Mouse (Mus musculus) myocyte (in vitro differentiated cells): ENCODE measurements at regions not wholly inside any gene's neighbourhood (a gene's known extent, or its start where the extent isn't known, plus 50 kb on each side); places are given as distances from the start of the nearest gene placed in this dataset.

Experiments
- CEBPB ChIP-seq: IDR thresholded peaks from 2 replicates; pipeline ENCODE4 v1.6.1; 2011; ENCODE audit warnings: mild to moderate bottlenecking, moderate library complexity; ENCODE audit not compliant: poor library complexity, insufficient read depth, severe bottlenecking
- E2F4 ChIP-seq: IDR thresholded peaks from one replicate; pipeline ENCODE4 v1.6.1; 2011; ENCODE audit warnings: mild to moderate bottlenecking, control low read depth, moderate library complexity; ENCODE audit not compliant: insufficient read depth
- MAX ChIP-seq: IDR thresholded peaks from one replicate; pipeline ENCODE4 v1.6.1; 2011; ENCODE audit warnings: low read depth, mild to moderate bottlenecking, control low read depth
- POLR2A ChIP-seq: IDR thresholded peaks from one replicate; pipeline ENCODE4 v1.6.1; 2011; ENCODE audit warnings: low read depth, mild to moderate bottlenecking, control low read depth, moderate library complexity; ENCODE audit not compliant: insufficient read length
- POLR2AphosphoS2 ChIP-seq: IDR thresholded peaks from one replicate; pipeline ENCODE4 v1.6.1; 2011; ENCODE audit warnings: low read depth, control low read depth; ENCODE audit not compliant: insufficient read length
- SRF ChIP-seq: IDR thresholded peaks from one replicate; pipeline ENCODE4 v1.6.1; 2011; ENCODE audit warnings: low read depth; ENCODE audit not compliant: control insufficient read depth, insufficient read length
- TCF12 ChIP-seq: IDR thresholded peaks from one replicate; pipeline ENCODE4 v1.6.1; 2011; ENCODE audit warnings: mild to moderate bottlenecking, control low read depth; ENCODE audit not compliant: poor library complexity, insufficient read depth, severe bottlenecking
- USF1 ChIP-seq: IDR thresholded peaks from one replicate; pipeline ENCODE4 v1.6.1; 2011; ENCODE audit warnings: low read depth, mild to moderate bottlenecking, control low read depth, moderate library complexity

- TF ChIP-seq TCF12, result no peak
- TF ChIP-seq POLR2A, result no peak
- TF ChIP-seq CEBPB, result no peak
- TF ChIP-seq MAX, result no peak
- no peak for TF ChIP-seq E2F4
- no peak for TF ChIP-seq POLR2AphosphoS2
- TF ChIP-seq USF1, result no peak
- no peak for TF ChIP-seq SRF
Measured at GRCm38 (mm10) chr3:147099143-147099713, 247.1 kb downstream of the Ttll7 start.
